Mouse (Mus musculus): ENCODE results near the gene Zfp638.

- TF ChIP-seq POLR2A (IDR thresholded peaks at IDR 0.05; ENCODE audit: extremely low read depth, insufficient read depth, low read length) (no peak), CTCF (IDR thresholded peaks at IDR 0.05; ENCODE audit: low read depth, low read length) (no peak)
Observed at GRCm38 (mm10) chr6:83893584-83893983, 26.7 kb downstream of the Zfp638 start.

Measured in liver, adult 2 months (tissue).